In genomic region chr4:21814029-21814428, GRCm38 (mm10) we compare ENCODE assay signal across 8 mouse cellular contexts. TPM values are rescaled to one million over a fixed set of nuclear protein-coding genes. Genes with fewer than 3 reads are reported as not detected.
DNase-seq lines count a peak whose midpoint lies in the region; ATAC-seq and TF ChIP-seq lines count a peak whose summit lies in the region.

No protein-coding gene starts in this region.

- H3K4me1 ChIP-seq in intestine, embryonic 14.5 days (replicated peaks; ENCODE audit: control insufficient read depth, insufficient read depth, low read length) = no peaks in the 10 kb centered on the region
- no peaks in the 10 kb centered on the region for H3K4me1 ChIP-seq in midbrain, embryonic 10.5 days

- H3K36me3 ChIP-seq in intestine, embryonic 14.5 days (ENCODE audit: control insufficient read depth, insufficient read depth, low read length) = peaks cover 57% of the 10 kb centered on the region
- H3K36me3 ChIP-seq in midbrain, embryonic 10.5 days = peaks cover 57% of the 10 kb centered on the region
- peaks cover 2% of the 10 kb centered on the region; the same call in 1 of the 2 replicates for H3K36me3 ChIP-seq in splenic B cell, adult 2 months (ENCODE audit: control insufficient read depth, insufficient read depth, low read length, poor library complexity, severe bottlenecking)

- DNase-seq in right cerebral cortex, adult 18-20 months = peak; percentile 40
- DNase-seq in right cerebral cortex, postnatal 25 days = no peak
- peak; percentile 28 to 42 for DNase-seq in cerebellum, adult 18-20 months
- DNase-seq in intestine, embryonic 14.5 days (ENCODE audit: low spot score) = peak; percentile 62
- peak in 1 of 2 experiments; percentile 31 for DNase-seq in left cerebral cortex, adult 2 months (ENCODE audit: extremely low spot score in 1 of 2, low spot score in 2 of 2)
- DNase-seq in midbrain, embryonic 10.5 days (ENCODE audit: low spot score) = peak; percentile 45
- peak; percentile 74 for DNase-seq in splenic B cell, adult 2 months (ENCODE audit: low read depth, low spot score)

- H3K27ac ChIP-seq in intestine, embryonic 14.5 days (ENCODE audit: low read depth) = no peak overlapping the region
- H3K27ac ChIP-seq in left cerebral cortex, adult 2 months = no peak overlapping the region
- no peak overlapping the region for H3K27ac ChIP-seq in midbrain, embryonic 10.5 days (replicated peaks)

- intact Hi-C loops in left cerebral cortex, adult 2 months (cut with DNase I) = loop anchor here (2.0 to 5.0 kb wide), 2 partner anchors 87 to 377 kb away; partner anchors contain the start of gene Ccnc

- no peak overlapping the region for H3K4me3 ChIP-seq in intestine, embryonic 14.5 days (ENCODE audit: low read depth, low read length)
- H3K4me3 ChIP-seq in left cerebral cortex, adult 2 months = no peak overlapping the region
- no peak overlapping the region for H3K4me3 ChIP-seq in midbrain, embryonic 10.5 days

- no peak overlapping the region for H3K4me2 ChIP-seq in intestine, embryonic 14.5 days (ENCODE audit: low read length)

- H3K9me3 ChIP-seq in intestine, embryonic 14.5 days (ENCODE audit: control insufficient read depth, low read length) = no peaks in the 10 kb centered on the region
- H3K9me3 ChIP-seq in midbrain, embryonic 10.5 days (replicated peaks) = no peaks in the 10 kb centered on the region

- no peaks in the 10 kb centered on the region for H3K27me3 ChIP-seq in intestine, embryonic 14.5 days (replicated peaks; ENCODE audit: control insufficient read depth, insufficient read depth, low read length)
- H3K27me3 ChIP-seq in midbrain, embryonic 10.5 days (ENCODE audit: low read depth, poor library complexity, severe bottlenecking) = no peaks in the 10 kb centered on the region
- no peaks in the 10 kb centered on the region for H3K27me3 ChIP-seq in splenic B cell, adult 2 months (ENCODE audit: control insufficient read depth, insufficient read depth, low read length, poor library complexity, severe bottlenecking)

- ATAC-seq in frontal cortex, adult (ENCODE audit: low TSS enrichment) = peak; percentile 83
- ATAC-seq in intestine, embryonic 14.5 days (replicated peaks; ENCODE audit: low FRiP score, low TSS enrichment, low read depth) = peak; percentile 60; the same call in 1 of the 2 replicates

- 42% methylated on average over 2 of the region's 2 CpGs for WGBS in intestine, embryonic 14.5 days
- WGBS in midbrain, embryonic 10.5 days = 44% methylated on average over 2 of the region's 2 CpGs

- TF ChIP-seq CTCF in left cerebral cortex, adult 2 months (IDR thresholded peaks at IDR 0.05) = peak; percentile 93

- H3K9ac ChIP-seq in intestine, embryonic 14.5 days (ENCODE audit: low read length) = no peak overlapping the region

RNA-seq across cellular contexts. Expression of gene Pnisr, which starts 33.4 kb away (rescaled TPM):
- 136 and 144 TPM in 2 replicates for polyA plus RNA-seq in intestine, embryonic 14.5 days (2014; fragmentation: Nextera tagmentation; extraction: Ambion mirVana)
- 100 to 1,000 TPM; 217 to 223 TPM for total RNA-seq in left cerebral cortex, adult 2 months (2021)
- 144 and 163 TPM in 2 replicates for polyA plus RNA-seq in midbrain, embryonic 10.5 days (2016; fragmentation: Nextera tagmentation; extraction: Ambion mirVana)

RNA-seq across cellular contexts. Expression of gene Tstd3, which starts 47.0 kb away (rescaled TPM):
- polyA plus RNA-seq in intestine, embryonic 14.5 days (2014; fragmentation: Nextera tagmentation; extraction: Ambion mirVana) = 14.3 and 17.8 TPM in 2 replicates
- total RNA-seq in left cerebral cortex, adult 2 months (2021) = 10 to 100 TPM; 22.8 to 24.8 TPM
- polyA plus RNA-seq in midbrain, embryonic 10.5 days (2016; fragmentation: Nextera tagmentation; extraction: Ambion mirVana) = 27.3 and 29.3 TPM in 2 replicates

RNA-seq across cellular contexts. Expression of gene Usp45, which starts 47.1 kb away (rescaled TPM):
- polyA plus RNA-seq in intestine, embryonic 14.5 days (2014; fragmentation: Nextera tagmentation; extraction: Ambion mirVana) = 9.9 and 11.1 TPM in 2 replicates
- total RNA-seq in left cerebral cortex, adult 2 months (2021) = 10 to 100 TPM; 44.4 to 49.2 TPM
- polyA plus RNA-seq in midbrain, embryonic 10.5 days (2016; fragmentation: Nextera tagmentation; extraction: Ambion mirVana) = 10.5 and 10.9 TPM in 2 replicates
